Mouse (Mus musculus) hindbrain, embryonic 16.5 days (tissue): ENCODE measurements around the gene Mzt1. TPM values are rescaled to one million over a fixed set of nuclear protein-coding genes. Genes with fewer than 3 reads are reported as not detected.

Source experiments
- ATAC-seq: fragments of 200-750 bp; cut with Nextera tagmentation; 2 replicates; pipeline ENCODE4 v1.8.0; 2017; ENCODE audit warnings: moderate TSS enrichment, moderate library complexity
- H3K27ac ChIP-seq: fragments of 300-500 bp; sonication (generic); 2 replicates; pipeline ENCODE4 v1.5.1; 2014; ENCODE audit warnings: low read depth, mild to moderate bottlenecking, control low read depth, low read length, moderate library complexity
- H3K27me3 ChIP-seq: fragments of 300-500 bp; sonication (generic); replicated peaks from 2 replicates; pipeline ENCODE4 v1.6.1; 2014; ENCODE audit warnings: low read length; ENCODE audit not compliant: control insufficient read depth, insufficient read depth
- H3K36me3 ChIP-seq: fragments of 300-500 bp; sonication (generic); 2 replicates; pipeline ENCODE4 v1.6.1; 2014; ENCODE audit warnings: mild to moderate bottlenecking, low read length, moderate library complexity, mixed read lengths; ENCODE audit not compliant: control insufficient read depth, insufficient read depth
- H3K4me1 ChIP-seq: fragments of 300-500 bp; sonication (generic); 2 replicates; pipeline ENCODE4 v1.6.1; 2014; ENCODE audit warnings: low read depth, low read length; ENCODE audit not compliant: control insufficient read depth, insufficient read depth
- H3K4me2 ChIP-seq: fragments of 300-500 bp; sonication (generic); 2 replicates; pipeline ENCODE4 v1.6.1; 2014; ENCODE audit warnings: mild to moderate bottlenecking, low read length, control low read depth, moderate library complexity
- H3K4me3 ChIP-seq: fragments of 300-500 bp; sonication (generic); 2 replicates; pipeline ENCODE4 v1.5.1; 2014; ENCODE audit warnings: mild to moderate bottlenecking, low read length, control low read depth, moderate library complexity
- H3K9ac ChIP-seq: fragments of 300-500 bp; sonication (generic); 2 replicates; pipeline ENCODE4 v1.6.1; 2014; ENCODE audit warnings: low read depth, mild to moderate bottlenecking, control low read depth, low read length, moderate library complexity
- H3K9me3 ChIP-seq: fragments of 300-500 bp; sonication (generic); 2 replicates; pipeline ENCODE4 v1.6.1; 2014; ENCODE audit warnings: mild to moderate bottlenecking, low read length, moderate library complexity; ENCODE audit not compliant: control insufficient read depth
- WGBS: fragments of 180-500 bp; shearing (Covaris S2); extraction: QIAGEN DNeasy Blood & Tissue Kit; methylation state at CpG from one replicate; pipeline ENCODE4 v1.1.7; 2014; 5-methylcytosine and 5-hydroxymethylcytosine counted together
- polyA plus RNA-seq: library from polyadenylated mRNA; unstranded; fragments of >200 nt; fragmentation: Nextera tagmentation; extraction: Ambion mirVana; gene quantifications from 2 replicates; pipeline ENCODE4 v1.2.1, GENCODE M21; 2015

Mzt1 gene
- polyA plus RNA-seq, 1 experiment from 2014 or later = 92.7 TPM

DNA sequence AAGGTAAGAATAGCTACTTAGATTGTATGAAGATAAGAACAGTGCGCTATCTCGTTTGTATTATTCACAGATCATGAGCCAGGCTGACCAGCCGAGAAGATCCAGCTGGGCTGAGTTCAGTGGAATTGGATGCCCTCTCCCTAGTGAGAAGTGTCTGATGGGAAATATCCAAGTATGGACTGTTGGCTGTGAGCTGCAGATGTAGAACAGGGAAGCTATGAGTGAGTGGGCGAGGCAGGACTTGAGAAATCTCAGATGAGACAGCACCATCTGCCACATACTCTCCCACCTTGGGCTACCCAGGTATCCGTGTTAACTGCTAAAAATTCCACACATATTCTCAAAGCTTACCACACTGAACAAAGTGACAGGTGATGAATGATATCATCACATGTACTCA lies 15.9 kb downstream of the Mzt1 start:
- WGBS = 75% methylated on average over 5 of the region's 5 CpGs
- H3K36me3 ChIP-seq = peaks cover 5% of the 10 kb centered on the region; the same call in 1 of the 2 replicates
- H3K4me3 ChIP-seq = no peak overlapping the region
- H3K4me1 ChIP-seq = no peaks in the 10 kb centered on the region
- no peaks in the 10 kb centered on the region for H3K27me3 ChIP-seq
- no peak overlapping the region for H3K27ac ChIP-seq
- no peak overlapping the region for H3K4me2 ChIP-seq
- no peaks in the 10 kb centered on the region for H3K9me3 ChIP-seq
- H3K9ac ChIP-seq = no peak overlapping the region
- ATAC-seq = no peak; the same call in 1 of the 2 replicates

DNA sequence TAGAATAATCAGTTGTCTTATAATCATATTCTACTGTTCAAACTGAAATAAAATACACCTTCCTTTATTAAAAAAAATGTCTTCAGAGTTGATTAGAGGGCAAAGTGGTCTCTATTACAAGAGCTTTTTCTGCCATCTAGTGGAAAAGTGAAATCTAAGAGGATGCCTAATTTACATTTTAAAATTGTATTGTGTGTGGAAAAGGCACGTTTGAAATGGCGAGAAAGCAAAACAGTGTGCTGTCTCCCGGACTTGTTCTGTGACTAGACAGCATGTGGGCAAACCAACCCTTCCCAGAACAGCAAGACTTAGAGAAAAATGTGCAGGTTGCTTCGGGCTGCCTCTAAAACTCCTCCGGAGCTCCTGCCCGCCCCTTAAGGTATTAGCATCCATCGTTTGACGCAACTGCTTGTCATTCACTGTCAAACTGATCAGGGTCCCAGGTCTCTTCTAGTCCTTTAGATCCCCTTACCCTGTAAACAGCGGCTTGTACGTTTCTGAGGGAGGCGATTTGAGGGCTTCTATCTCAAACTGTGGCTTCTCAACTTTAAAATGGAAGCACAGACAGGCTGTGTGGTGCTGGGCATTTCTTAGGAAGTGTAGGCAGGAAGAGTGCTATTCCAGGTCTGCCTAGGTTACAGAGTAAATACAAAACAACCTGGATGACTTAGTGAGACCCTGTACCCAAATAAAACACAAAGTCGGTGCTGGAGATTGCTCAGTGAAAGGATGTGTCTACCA lies 23.4 kb downstream of the Mzt1 start:
- H3K9ac ChIP-seq = peak overlapping the region; percentile 55; the same call in 1 of the 2 replicates
- H3K4me3 ChIP-seq = peak overlapping the region; percentile 33
- H3K4me1 ChIP-seq = no peaks in the 10 kb centered on the region
- H3K27me3 ChIP-seq = no peaks in the 10 kb centered on the region
- 42% methylated on average over 12 of the region's 12 CpGs for WGBS
- H3K27ac ChIP-seq = no peak overlapping the region
- H3K9me3 ChIP-seq = no peaks in the 10 kb centered on the region
- peak; percentile 69 for ATAC-seq
- H3K36me3 ChIP-seq = no peaks in the 10 kb centered on the region
- H3K4me2 ChIP-seq = peak overlapping the region; percentile 54

GRCm38 (mm10) chr14:99019136-99019808 lies 26.7 kb downstream of the Mzt1 start:
- no peaks in the 10 kb centered on the region for H3K9me3 ChIP-seq
- H3K9ac ChIP-seq = no peak overlapping the region
- H3K4me3 ChIP-seq = no peak overlapping the region
- ATAC-seq = no peak
- no peaks in the 10 kb centered on the region for H3K36me3 ChIP-seq
- no peaks in the 10 kb centered on the region for H3K4me1 ChIP-seq
- H3K27me3 ChIP-seq = no peaks in the 10 kb centered on the region
- H3K4me2 ChIP-seq = no peak overlapping the region
- WGBS = 60% methylated on average over 10 of the region's 10 CpGs
- H3K27ac ChIP-seq = no peak overlapping the region

- Histone ChIP-seq H3K27me3 (no peaks in the 10 kb centered on the region), H3K4me1 (no peaks in the 10 kb centered on the region), H3K4me2 (no peak overlapping the region), H3K27ac (no peak overlapping the region), H3K9ac (no peak overlapping the region), H3K4me3 (no peak overlapping the region), H3K36me3 (no peaks in the 10 kb centered on the region), H3K9me3 (no peaks in the 10 kb centered on the region)
- ATAC-seq = no peak
- 86% methylated on average over 7 of the region's 7 CpGs for whole genome bisulfite sequencing
Observed at GRCm38 (mm10) chr14:99018691-99019090, 27.2 kb downstream of the Mzt1 start.

- Histone ChIP-seq H3K4me1 (no peaks in the 10 kb centered on the region), H3K9me3 (no peaks in the 10 kb centered on the region), H3K27ac (no peak overlapping the region), H3K36me3 (no peaks in the 10 kb centered on the region), H3K27me3 (no peaks in the 10 kb centered on the region), H3K9ac (no peak overlapping the region), H3K4me2 (no peak overlapping the region), H3K4me3 (no peak overlapping the region)
- ATAC-seq = no peak
- WGBS = 65% methylated on average over 2 of the region's 2 CpGs
Observed at GRCm38 (mm10) chr14:99010920-99011313, 35.0 kb downstream of the Mzt1 start.

- no peak for ATAC-seq
- no peak overlapping the region for H3K27ac ChIP-seq
- no peaks in the 10 kb centered on the region for H3K27me3 ChIP-seq
Observed at GRCm38 (mm10) chr14:99010224-99010919, 35.6 kb downstream of the Mzt1 start.

DNA sequence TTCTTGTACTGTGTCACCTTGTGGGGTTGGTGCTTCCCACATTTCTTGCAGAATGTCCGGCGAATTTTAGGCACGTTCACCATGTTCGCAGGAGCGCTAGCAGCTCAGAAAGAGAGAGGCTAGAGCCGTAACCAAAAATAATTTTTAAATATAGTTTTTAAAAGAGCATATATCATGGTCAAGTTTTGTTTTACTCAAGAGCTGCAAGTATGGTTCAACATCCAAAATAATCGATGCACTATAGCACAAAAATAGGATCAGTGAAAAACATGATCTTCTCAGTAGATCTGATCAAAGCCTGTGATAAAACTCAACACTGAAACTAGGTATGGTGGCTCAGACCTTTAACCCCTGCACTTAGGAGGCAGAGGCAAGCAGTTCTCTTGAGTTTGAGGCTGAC lies 51.7 kb downstream of the Mzt1 start, which contains the start of gene Rpl36a-ps1:
Gene Rpl36a-ps1 (minus strand): TSS at position 101 of the 400 bp plus-strand sequence.
- WGBS = 98% methylated on average over 7 of the region's 7 CpGs

More at GRCm38 (mm10) chr14:99010224-99010919, 35.6 kb downstream of the Mzt1 start:
- Histone ChIP-seq H3K4me3 (no peak overlapping the region), H3K9me3 (no peaks in the 10 kb centered on the region), H3K4me1 (no peaks in the 10 kb centered on the region), H3K36me3 (no peaks in the 10 kb centered on the region), H3K4me2 (no peak overlapping the region), H3K9ac (no peak overlapping the region)
- WGBS = 59% methylated on average over 8 of the region's 8 CpGs

DNA sequence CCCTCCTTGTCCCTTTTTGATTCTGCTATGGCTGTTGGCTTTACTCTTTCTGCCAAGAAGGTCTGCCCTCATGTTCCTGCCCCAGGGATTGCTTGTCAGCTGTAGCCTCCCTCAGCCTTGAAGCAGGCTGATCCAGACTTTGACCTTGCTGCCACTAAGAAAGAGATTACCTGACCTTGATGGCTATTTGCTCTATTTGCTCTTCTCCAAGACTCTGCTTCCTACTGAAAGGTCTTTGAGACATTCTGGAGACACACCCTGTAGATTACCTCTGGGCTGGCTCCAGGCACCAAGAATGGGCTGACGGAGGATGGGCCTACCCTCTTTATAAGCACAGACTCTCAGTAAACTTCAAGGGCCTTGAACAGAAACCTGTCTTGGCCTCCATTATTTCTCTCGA lies 53.5 kb downstream of the Mzt1 start:
- no peaks in the 10 kb centered on the region for H3K36me3 ChIP-seq
- no peak overlapping the region for H3K4me3 ChIP-seq
- no peak overlapping the region for H3K27ac ChIP-seq
- no peak for ATAC-seq
- no peaks in the 10 kb centered on the region for H3K27me3 ChIP-seq
- no peaks in the 10 kb centered on the region for H3K4me1 ChIP-seq
- H3K9me3 ChIP-seq = no peaks in the 10 kb centered on the region
- H3K4me2 ChIP-seq = no peak overlapping the region
- H3K9ac ChIP-seq = no peak overlapping the region
- 87% methylated on average over 2 of the region's 2 CpGs for WGBS

More for the DNA sequence above, 51.7 kb downstream of the Mzt1 start, which contains the start of gene Rpl36a-ps1:
- no peak for ATAC-seq
- H3K36me3 ChIP-seq = no peaks in the 10 kb centered on the region
- no peak within 1 kb of the TSS for H3K4me2 ChIP-seq
- no peak within 1 kb of the TSS for H3K9ac ChIP-seq
- H3K4me1 ChIP-seq = no peaks in the 10 kb centered on the region
- no peaks in the 10 kb centered on the region for H3K9me3 ChIP-seq
- no peak within 1 kb of the TSS for H3K4me3 ChIP-seq
- no peaks in the 10 kb centered on the region for H3K27me3 ChIP-seq
- no peak within 1 kb of the TSS for H3K27ac ChIP-seq

- no peak for ATAC-seq
- Histone ChIP-seq H3K4me3 (no peak overlapping the region), H3K36me3 (no peaks in the 10 kb centered on the region), H3K27ac (no peak overlapping the region), H3K9ac (no peak overlapping the region), H3K27me3 (no peaks in the 10 kb centered on the region), H3K4me2 (no peak overlapping the region), H3K4me1 (no peaks in the 10 kb centered on the region), H3K9me3 (no peaks in the 10 kb centered on the region)
- WGBS = 75% methylated on average over 3 of the region's 3 CpGs
Observed at GRCm38 (mm10) chr14:98990636-98991035, 55.3 kb downstream of the Mzt1 start.
